Mouse (Mus musculus): Measurements from ENCODE around the gene Hoxb3. TPM values are rescaled to one million over a fixed set of nuclear protein-coding genes. Genes with fewer than 3 reads are reported as not detected.

The Hoxb3 gene
- polyA plus RNA-seq, 1 experiment from 2014 or later, result 3.7 TPM

- DNase-seq (ENCODE audit: low spot score) (no peak), ATAC-seq (replicated peaks; ENCODE audit: low FRiP score, low TSS enrichment, low read depth) (no peak)
- Histone ChIP-seq H3K36me3 (ENCODE audit: control insufficient read depth, insufficient read depth, low read length) (peaks cover 9% of the 10 kb centered on the region; the same call in 1 of the 2 replicates), H3K4me1 (replicated peaks; ENCODE audit: control insufficient read depth, insufficient read depth, low read length) (peaks cover 79% of the 10 kb centered on the region), H3K27ac (ENCODE audit: low read depth) (peak overlapping the region; percentile 98), H3K9ac (ENCODE audit: low read length) (peak overlapping the region; percentile 7; the same call in 1 of the 2 replicates), H3K9me3 (ENCODE audit: control insufficient read depth, low read length) (no peaks in the 10 kb centered on the region), H3K4me2 (ENCODE audit: low read length) (peak overlapping the region; percentile 85; the same call in 1 of the 2 replicates), H3K27me3 (replicated peaks; ENCODE audit: control insufficient read depth, insufficient read depth, low read length) (no peaks in the 10 kb centered on the region), H3K4me3 (ENCODE audit: low read depth, low read length) (no peak overlapping the region)
- WGBS, result 33% methylated on average over 5 of the region's 5 CpGs
Observed at GRCm38 (mm10) chr11:96346916-96347520, 23.9 kb downstream of the Hoxb3 start.

DNA sequence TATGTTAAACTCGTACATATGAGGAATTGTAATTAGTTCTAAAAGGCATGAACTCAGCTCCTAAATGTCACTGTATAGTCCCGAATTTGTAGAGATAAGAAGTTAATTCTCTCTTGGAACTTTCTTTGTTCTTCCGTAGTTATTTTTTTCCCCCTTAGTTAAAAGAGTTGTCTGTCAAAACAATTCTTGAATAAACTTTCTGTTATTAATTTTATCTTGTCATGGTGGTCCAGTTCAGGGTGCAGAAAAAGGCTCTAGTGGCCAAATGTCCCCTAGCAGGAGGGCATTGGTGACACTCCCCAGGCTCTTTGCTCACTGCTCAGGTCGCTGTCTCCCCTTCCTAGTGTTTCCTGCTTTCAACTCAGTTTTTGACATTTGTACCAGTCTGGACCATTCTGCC, 24.6 kb downstream of the Hoxb3 start:
- Histone ChIP-seq H3K36me3 (ENCODE audit: control insufficient read depth, insufficient read depth, low read length) (peaks cover 9% of the 10 kb centered on the region; the same call in 1 of the 2 replicates), H3K9me3 (ENCODE audit: control insufficient read depth, low read length) (no peaks in the 10 kb centered on the region), H3K27ac (ENCODE audit: low read depth) (peak overlapping the region; percentile 99), H3K9ac (ENCODE audit: low read length) (peak overlapping the region; percentile 42), H3K4me3 (ENCODE audit: low read depth, low read length) (no peak overlapping the region), H3K27me3 (replicated peaks; ENCODE audit: control insufficient read depth, insufficient read depth, low read length) (no peaks in the 10 kb centered on the region), H3K4me2 (ENCODE audit: low read length) (peak overlapping the region; percentile 46), H3K4me1 (replicated peaks; ENCODE audit: control insufficient read depth, insufficient read depth, low read length) (peaks cover 73% of the 10 kb centered on the region)
- no peak for ATAC-seq (replicated peaks; ENCODE audit: low FRiP score, low TSS enrichment, low read depth)
- no peak for DNase-seq (ENCODE audit: low spot score)
- 22% methylated on average over 4 of the region's 4 CpGs for WGBS

GRCm38 (mm10) chr11:96348141-96348928, 25.2 kb downstream of the Hoxb3 start:
- Histone ChIP-seq H3K4me3 (ENCODE audit: low read depth, low read length) (peak overlapping the region; percentile 10; the same call in 1 of the 2 replicates), H3K36me3 (ENCODE audit: control insufficient read depth, insufficient read depth, low read length) (peaks cover 12% of the 10 kb centered on the region; the same call in 1 of the 2 replicates), H3K27ac (ENCODE audit: low read depth) (peak overlapping the region; percentile 99), H3K9ac (ENCODE audit: low read length) (peak overlapping the region; percentile 42), H3K4me1 (replicated peaks; ENCODE audit: control insufficient read depth, insufficient read depth, low read length) (peaks cover 67% of the 10 kb centered on the region), H3K9me3 (ENCODE audit: control insufficient read depth, low read length) (no peaks in the 10 kb centered on the region), H3K4me2 (ENCODE audit: low read length) (peak overlapping the region; percentile 46), H3K27me3 (replicated peaks; ENCODE audit: control insufficient read depth, insufficient read depth, low read length) (no peaks in the 10 kb centered on the region)
- ATAC-seq (replicated peaks; ENCODE audit: low FRiP score, low TSS enrichment, low read depth) (no peak), DNase-seq (ENCODE audit: low spot score) (peak; percentile 73)
- 18% methylated on average over 21 of the region's 21 CpGs for WGBS

- H3K27ac ChIP-seq (ENCODE audit: low read depth), result peak overlapping the region; percentile 99
- DNase-seq (ENCODE audit: low spot score) (no peak), ATAC-seq (replicated peaks; ENCODE audit: low FRiP score, low TSS enrichment, low read depth) (no peak)
- no peaks in the 10 kb centered on the region for H3K27me3 ChIP-seq (replicated peaks; ENCODE audit: control insufficient read depth, insufficient read depth, low read length)
- peaks cover 63% of the 10 kb centered on the region for H3K4me1 ChIP-seq (replicated peaks; ENCODE audit: control insufficient read depth, insufficient read depth, low read length)
- peak overlapping the region; percentile 41 for H3K9ac ChIP-seq (ENCODE audit: low read length)
- H3K4me3 ChIP-seq (ENCODE audit: low read depth, low read length), result no peak overlapping the region
- H3K4me2 ChIP-seq (ENCODE audit: low read length), result peak overlapping the region; percentile 46
- 13% methylated on average over 3 of the region's 3 CpGs for WGBS
- peaks cover 17% of the 10 kb centered on the region for H3K36me3 ChIP-seq (ENCODE audit: control insufficient read depth, insufficient read depth, low read length)
- no peaks in the 10 kb centered on the region for H3K9me3 ChIP-seq (ENCODE audit: control insufficient read depth, low read length)
Observed at GRCm38 (mm10) chr11:96348988-96349387, 25.9 kb downstream of the Hoxb3 start.

DNA sequence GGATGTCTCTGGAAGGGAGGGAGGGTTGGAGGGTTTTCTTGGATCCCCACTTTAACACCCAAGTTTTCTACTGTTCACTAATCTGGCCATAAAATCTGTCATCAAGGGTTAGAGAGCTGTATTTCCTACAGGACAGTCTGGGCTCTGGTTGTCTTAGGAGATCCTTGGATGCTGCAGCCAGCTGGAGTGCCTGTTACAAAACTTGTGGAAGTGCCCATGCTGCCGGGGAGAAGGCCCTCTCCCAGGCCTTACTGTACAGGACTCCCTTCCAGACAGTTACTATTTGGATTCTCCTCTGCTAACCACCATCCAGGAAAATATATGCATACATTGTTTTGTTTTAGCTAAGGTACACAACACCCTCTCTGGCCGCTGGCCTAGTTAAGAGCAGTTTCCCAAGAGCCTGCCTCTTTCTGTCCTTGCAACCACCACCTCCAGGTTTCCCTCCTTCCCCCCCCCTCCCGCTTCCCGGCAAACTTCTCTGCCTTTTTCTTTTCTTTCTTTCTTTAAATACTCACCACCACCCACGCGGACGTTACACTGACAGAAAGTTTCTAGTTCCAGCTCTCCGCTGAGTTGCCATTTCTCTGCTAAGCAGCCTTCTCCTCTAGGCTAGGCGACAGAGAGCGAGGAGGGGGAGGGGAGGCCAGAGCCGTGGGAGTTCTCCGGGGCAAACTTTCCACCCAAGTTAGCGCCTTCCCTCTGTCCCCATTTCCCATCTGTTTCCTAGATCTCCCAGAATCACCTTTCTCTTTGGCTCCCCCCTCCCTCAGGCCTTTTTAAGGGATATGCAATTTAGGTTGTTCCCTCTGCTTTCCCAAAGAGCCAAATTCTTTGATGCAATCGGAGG, 26.6 kb downstream of the Hoxb3 start:
- H3K9ac ChIP-seq (ENCODE audit: low read length), result peak overlapping the region; percentile 41

GRCm38 (mm10) chr11:96350341-96350624, 27.2 kb downstream of the Hoxb3 start, which contains the start of gene Hoxb2:
Gene Hoxb2 (plus strand): TSS chr11:96350525.
- Histone ChIP-seq H3K4me1 (replicated peaks; ENCODE audit: control insufficient read depth, insufficient read depth, low read length) (peaks cover 56% of the 10 kb centered on the region), H3K27me3 (replicated peaks; ENCODE audit: control insufficient read depth, insufficient read depth, low read length) (no peaks in the 10 kb centered on the region), H3K9me3 (ENCODE audit: control insufficient read depth, low read length) (no peaks in the 10 kb centered on the region), H3K4me2 (ENCODE audit: low read length) (peak within 1 kb of the TSS; percentile 83), H3K9ac (ENCODE audit: low read length) (peak within 1 kb of the TSS; percentile 87), H3K36me3 (ENCODE audit: control insufficient read depth, insufficient read depth, low read length) (peaks cover 8% of the 10 kb centered on the region; the same call in 1 of the 2 replicates), H3K4me3 (ENCODE audit: low read depth, low read length) (peak within 1 kb of the TSS; percentile 50; the same call in 1 of the 2 replicates), H3K27ac (ENCODE audit: low read depth) (peak within 1 kb of the TSS; percentile 99)
- 20% methylated on average over 2 of the region's 2 CpGs for WGBS
- ATAC-seq (replicated peaks; ENCODE audit: low FRiP score, low TSS enrichment, low read depth) (no peak), DNase-seq (ENCODE audit: low spot score) (peak; percentile 53)

More for the DNA sequence above, 26.6 kb downstream of the Hoxb3 start:
- peak overlapping the region; percentile 99 for H3K27ac ChIP-seq (ENCODE audit: low read depth)
- no peaks in the 10 kb centered on the region for H3K27me3 ChIP-seq (replicated peaks; ENCODE audit: control insufficient read depth, insufficient read depth, low read length)
- peaks cover 56% of the 10 kb centered on the region for H3K4me1 ChIP-seq (replicated peaks; ENCODE audit: control insufficient read depth, insufficient read depth, low read length)
- peak overlapping the region; percentile 46 for H3K4me2 ChIP-seq (ENCODE audit: low read length)
- H3K4me3 ChIP-seq (ENCODE audit: low read depth, low read length), result no peak overlapping the region
- ATAC-seq (replicated peaks; ENCODE audit: low FRiP score, low TSS enrichment, low read depth) (no peak), DNase-seq (ENCODE audit: low spot score) (peak; percentile 72)
- H3K9me3 ChIP-seq (ENCODE audit: control insufficient read depth, low read length), result no peaks in the 10 kb centered on the region
- peaks cover 10% of the 10 kb centered on the region for H3K36me3 ChIP-seq (ENCODE audit: control insufficient read depth, insufficient read depth, low read length)
- WGBS, result 15% methylated on average over 12 of the region's 14 CpGs

DNA sequence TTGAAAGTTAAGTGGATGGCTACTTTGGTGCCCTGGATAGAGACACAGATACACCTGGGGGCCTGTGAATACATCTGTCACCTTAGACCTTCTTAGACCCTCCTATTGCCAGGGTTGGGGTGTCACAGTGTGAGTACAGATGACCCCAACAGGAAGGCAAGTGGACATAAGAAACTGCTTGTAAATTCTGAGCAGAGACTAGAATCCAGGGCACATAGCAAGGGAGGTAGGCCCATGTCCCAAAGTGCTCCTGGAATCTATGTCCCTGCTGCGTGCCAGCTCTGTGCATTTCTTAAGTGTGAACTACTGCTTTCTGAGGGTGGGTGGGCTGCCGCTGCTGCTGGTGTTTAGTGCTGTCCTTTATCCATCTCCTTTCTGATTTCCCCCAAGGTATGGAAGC, 27.7 kb downstream of the Hoxb3 start:
- peak overlapping the region; percentile 83 for H3K4me2 ChIP-seq (ENCODE audit: low read length)
- H3K9me3 ChIP-seq (ENCODE audit: control insufficient read depth, low read length), result no peaks in the 10 kb centered on the region
- no peak overlapping the region for H3K4me3 ChIP-seq (ENCODE audit: low read depth, low read length)
- H3K9ac ChIP-seq (ENCODE audit: low read length), result peak overlapping the region; percentile 87
- 45% methylated on average over 2 of the region's 2 CpGs for WGBS
- ATAC-seq (replicated peaks; ENCODE audit: low FRiP score, low TSS enrichment, low read depth), result no peak
- H3K27ac ChIP-seq (ENCODE audit: low read depth), result peak overlapping the region; percentile 99
- peak; percentile 56 for DNase-seq (ENCODE audit: low spot score)
- H3K27me3 ChIP-seq (replicated peaks; ENCODE audit: control insufficient read depth, insufficient read depth, low read length), result no peaks in the 10 kb centered on the region
- H3K4me1 ChIP-seq (replicated peaks; ENCODE audit: control insufficient read depth, insufficient read depth, low read length), result peaks cover 55% of the 10 kb centered on the region
- peaks cover 8% of the 10 kb centered on the region; the same call in 1 of the 2 replicates for H3K36me3 ChIP-seq (ENCODE audit: control insufficient read depth, insufficient read depth, low read length)

DNA sequence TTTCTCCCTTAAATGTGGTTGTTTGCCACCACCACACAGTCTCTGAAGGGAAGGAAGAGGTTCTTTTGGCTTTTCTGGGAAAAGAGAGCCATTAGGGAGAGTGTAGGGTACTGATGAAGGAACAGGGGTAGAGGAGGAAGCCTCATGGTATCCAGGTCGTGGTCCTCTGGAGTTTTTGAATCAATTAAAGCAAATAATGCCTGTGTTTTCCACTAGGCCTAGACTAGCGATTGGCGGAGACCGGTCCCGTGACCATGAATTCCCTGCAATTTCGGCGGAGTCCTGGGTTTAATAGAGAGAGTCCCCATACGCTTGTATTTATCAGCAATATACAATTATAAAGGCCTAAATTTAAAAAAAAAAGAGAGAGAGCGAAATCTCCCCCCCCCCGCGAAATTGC, 28.2 kb downstream of the Hoxb3 start:
- H3K9ac ChIP-seq (ENCODE audit: low read length), result peak overlapping the region; percentile 87
- ATAC-seq (replicated peaks; ENCODE audit: low FRiP score, low TSS enrichment, low read depth) (0 out of 2 replicates have a peak, but pooled peaks have one; percentile 34), DNase-seq (ENCODE audit: low spot score) (peak; percentile 84)
- peaks cover 50% of the 10 kb centered on the region for H3K4me1 ChIP-seq (replicated peaks; ENCODE audit: control insufficient read depth, insufficient read depth, low read length)
- H3K27ac ChIP-seq (ENCODE audit: low read depth), result peak overlapping the region; percentile 99
- peak overlapping the region; percentile 50 for H3K4me3 ChIP-seq (ENCODE audit: low read depth, low read length)
- peaks cover 8% of the 10 kb centered on the region; the same call in 1 of the 2 replicates for H3K36me3 ChIP-seq (ENCODE audit: control insufficient read depth, insufficient read depth, low read length)
- no peaks in the 10 kb centered on the region for H3K27me3 ChIP-seq (replicated peaks; ENCODE audit: control insufficient read depth, insufficient read depth, low read length)
- 10% methylated on average over 11 of the region's 11 CpGs for WGBS
- H3K9me3 ChIP-seq (ENCODE audit: control insufficient read depth, low read length), result no peaks in the 10 kb centered on the region
- peak overlapping the region; percentile 83 for H3K4me2 ChIP-seq (ENCODE audit: low read length)

Measured in intestine, embryonic 14.5 days (tissue).